Mouse (Mus musculus): ENCODE measurements around the gene Mrps9. TPM values are rescaled to one million over a fixed set of nuclear protein-coding genes. Genes with fewer than 3 reads are reported as not detected.

Mrps9 gene
- polyA plus RNA-seq (2014; fragmentation: Illumina TruSeq; extraction: RNeasy Lipid Tissue Mini Kit (QIAGEN cat#74804); ENCODE audit: low read depth, low replicate concordance), result 65.5 TPM

GRCm38 (mm10) chr1:42850663-42851397 is at the start of gene Mrps9:
Mrps9 (plus strand) TSS chr1:42851233.

GRCm38 (mm10) chr1:42952734-42953481 is 101.9 kb downstream of the Mrps9 start, which contains the start of gene Gpr45:
Gpr45 (plus strand) TSS chr1:42952872.

Other genes with a start within 250 kb of the Mrps9 start
- 0.12 TPM for gene Pou3f3, start 155.5 kb upstream of the Mrps9 start, polyA plus RNA-seq (2014; fragmentation: Illumina TruSeq; extraction: RNeasy Lipid Tissue Mini Kit (QIAGEN cat#74804); ENCODE audit: low read depth, low replicate concordance)
- gene Gpr45, start 101.6 kb downstream of the Mrps9 start, polyA plus RNA-seq (2014; fragmentation: Illumina TruSeq; extraction: RNeasy Lipid Tissue Mini Kit (QIAGEN cat#74804); ENCODE audit: low read depth, low replicate concordance), result 1.9 TPM
- gene Tgfbrap1, start 247.4 kb downstream of the Mrps9 start, polyA plus RNA-seq (2014; fragmentation: Illumina TruSeq; extraction: RNeasy Lipid Tissue Mini Kit (QIAGEN cat#74804); ENCODE audit: low read depth, low replicate concordance), result 15.6 TPM
- gene AI597479, start 247.5 kb downstream of the Mrps9 start, polyA plus RNA-seq (2014; fragmentation: Illumina TruSeq; extraction: RNeasy Lipid Tissue Mini Kit (QIAGEN cat#74804); ENCODE audit: low read depth, low replicate concordance), result 48.9 TPM